Mouse (Mus musculus) thymus, postnatal 4 days (tissue): ENCODE results near the gene Retreg1.

Experiments
- DNase-seq: peaks from one replicate; pipeline ENCODE4 v3.0.0; 2021

The Retreg1 gene

DNA sequence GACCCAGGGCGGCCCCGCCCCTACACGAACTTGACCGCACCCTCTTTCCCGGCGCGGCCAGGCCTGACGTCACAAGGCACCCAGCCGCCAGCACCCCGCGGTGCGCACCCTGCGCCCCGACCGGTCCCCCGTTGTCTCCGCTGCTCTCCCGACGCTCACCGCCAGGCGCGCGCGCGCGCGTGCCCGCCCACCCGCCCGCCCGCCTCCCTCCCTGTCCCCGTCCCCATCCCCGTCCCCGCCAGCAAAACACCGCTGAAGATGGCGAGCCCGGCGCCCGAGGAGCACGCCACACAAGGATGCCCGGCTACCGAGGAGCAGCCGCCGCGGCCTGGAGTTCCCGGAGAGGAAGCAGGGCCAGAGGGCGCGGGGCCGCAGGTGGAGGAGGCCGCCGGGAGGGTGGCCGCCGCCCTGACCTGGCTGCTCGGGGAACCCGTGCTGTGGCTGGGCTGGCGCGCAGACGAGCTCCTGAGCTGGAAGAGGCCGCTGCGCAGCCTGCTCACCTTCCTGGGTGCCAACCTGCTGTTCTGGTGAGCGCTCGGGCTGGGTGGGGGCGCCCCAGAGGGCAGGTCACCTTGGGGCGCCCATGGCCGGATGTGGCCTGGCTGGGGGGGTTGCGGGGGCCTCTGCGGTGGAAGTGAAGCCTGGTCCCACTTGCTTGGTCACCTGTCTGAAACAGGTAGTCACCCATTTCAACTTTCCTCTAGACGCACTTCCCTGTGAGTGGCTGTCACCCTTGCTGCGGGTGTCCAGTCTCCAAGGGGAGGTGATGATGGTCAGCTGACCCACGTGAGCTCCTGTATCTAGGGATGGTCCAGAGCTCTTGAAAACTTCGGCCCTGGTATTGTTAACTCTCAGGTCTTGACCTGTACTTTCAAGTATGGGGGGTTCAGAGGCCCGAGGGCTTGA, at the start of gene Retreg1:
Gene Retreg1 (plus strand): TSS at position 95 of the 906 bp plus-strand sequence.
- DNase-seq = peak; percentile 90

DNA sequence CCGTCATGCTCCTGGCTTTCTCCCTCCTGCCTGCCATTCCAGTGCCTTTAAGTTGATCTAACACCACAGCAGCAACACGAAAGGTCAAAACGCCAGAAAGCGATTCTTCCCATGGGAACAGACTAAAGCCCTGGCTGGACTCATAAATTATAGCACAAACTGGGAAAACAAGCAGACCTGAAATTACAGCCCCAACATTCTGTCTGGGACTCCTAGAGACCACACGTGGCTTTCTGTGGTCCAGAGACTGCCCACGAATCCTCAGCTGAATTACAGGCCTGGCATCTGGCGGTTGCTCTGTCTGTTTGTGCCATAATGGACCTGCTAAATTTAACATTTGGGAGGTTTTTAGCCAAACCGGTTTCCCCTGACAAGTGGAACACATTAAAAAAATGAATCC, 48.9 kb upstream of the Retreg1 start:
- no peak for DNase-seq

DNA sequence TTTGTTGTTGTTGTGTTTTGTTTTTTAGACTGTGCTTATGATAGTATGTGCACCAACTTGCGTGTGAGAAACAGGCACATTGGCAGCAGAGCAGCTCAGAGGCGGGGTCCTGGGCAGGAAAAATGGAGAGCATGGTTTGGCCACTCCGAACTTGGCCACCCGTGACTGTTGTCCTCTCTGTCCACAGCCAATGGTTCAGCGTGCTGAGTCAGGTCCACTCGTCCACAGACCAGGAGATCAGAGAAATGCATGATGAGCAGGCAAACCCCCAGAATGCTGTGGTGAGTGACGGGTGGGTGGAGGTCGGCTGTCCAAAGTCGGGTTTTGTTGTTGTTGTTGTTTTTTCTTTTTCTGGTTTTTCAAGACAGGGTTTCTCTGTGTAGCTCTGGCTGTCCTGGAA, 47.5 kb upstream of the Retreg1 start:
- no peak for DNase-seq

DNA sequence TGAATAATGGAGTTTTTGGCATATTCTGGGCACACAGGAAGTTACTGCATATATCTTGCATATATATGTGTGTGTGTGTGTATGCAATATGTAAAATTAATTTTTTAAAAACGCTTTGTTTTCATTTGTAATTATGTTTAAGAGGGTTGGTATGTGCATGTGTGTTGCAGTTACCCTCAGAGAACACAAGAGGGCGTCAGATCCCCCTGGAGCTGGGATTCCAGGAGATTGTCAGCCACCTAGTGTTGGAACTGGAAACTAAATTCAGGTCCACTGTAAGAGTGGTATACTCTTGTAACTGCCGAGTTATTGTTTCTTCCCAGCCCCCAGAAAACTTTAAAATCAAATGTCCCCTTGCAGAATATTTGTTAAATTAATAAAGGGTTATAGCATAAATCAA, 46.6 kb upstream of the Retreg1 start:
- DNase-seq = peak; percentile 51

DNA sequence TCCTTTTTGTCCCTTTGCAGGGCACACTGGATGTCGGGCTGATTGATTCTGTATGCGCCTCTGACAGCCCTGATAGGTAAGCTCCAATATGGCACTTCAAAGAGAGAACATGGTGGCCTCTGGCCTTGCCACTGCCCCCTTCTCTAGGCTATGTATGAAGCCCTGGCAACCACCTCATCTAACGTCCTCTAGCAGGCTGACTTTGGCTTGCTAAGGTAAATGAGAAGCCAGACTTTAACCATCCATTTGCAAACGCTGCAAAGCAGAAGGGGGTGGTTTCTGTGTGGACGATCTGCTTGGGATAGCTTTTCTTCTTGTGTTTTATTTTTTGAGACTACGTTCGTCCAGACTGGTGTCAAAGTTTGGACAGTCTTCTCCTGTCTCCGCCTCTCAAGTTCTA, 45.8 kb upstream of the Retreg1 start:
- no peak for DNase-seq

DNA sequence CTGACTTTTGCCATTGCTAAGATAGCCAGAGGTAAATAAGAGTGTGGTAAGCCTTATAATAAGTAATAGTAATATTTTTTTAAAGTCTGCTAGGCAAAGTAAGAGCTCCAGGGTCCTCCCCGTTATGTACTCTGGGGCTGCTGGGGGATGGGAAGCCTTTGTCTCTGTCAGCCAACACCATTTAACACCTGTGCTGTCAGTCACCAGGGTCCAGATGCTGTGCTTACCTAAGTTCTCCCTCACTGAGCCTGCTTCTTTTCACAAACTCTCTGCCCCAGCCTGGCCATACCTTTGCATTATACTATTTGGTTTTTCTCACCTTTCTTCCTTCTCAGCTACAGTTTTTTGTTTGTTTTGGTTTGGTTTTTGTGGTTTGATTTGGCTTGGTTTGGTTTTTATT, 45.1 kb upstream of the Retreg1 start:
- no peak for DNase-seq

DNA sequence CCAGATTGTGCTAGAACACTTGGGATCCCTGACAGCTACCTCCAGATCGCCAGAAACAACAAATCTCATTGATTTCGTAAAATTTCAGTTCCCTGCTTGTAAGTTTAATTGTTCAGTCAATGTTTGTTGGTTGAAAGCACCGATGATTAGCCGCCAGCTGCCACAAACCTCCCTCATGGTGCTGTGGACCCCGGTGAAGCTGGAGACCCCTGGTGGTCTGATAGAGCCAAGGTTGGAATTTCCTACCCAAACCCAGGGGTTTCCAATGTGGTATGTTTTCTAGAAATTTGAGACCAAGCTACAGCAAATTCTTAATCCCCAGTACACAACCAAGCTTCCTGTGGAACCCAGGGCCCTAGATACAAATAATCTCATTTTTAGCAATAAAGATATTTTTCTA, 41.3 kb upstream of the Retreg1 start:
- DNase-seq = no peak

DNA sequence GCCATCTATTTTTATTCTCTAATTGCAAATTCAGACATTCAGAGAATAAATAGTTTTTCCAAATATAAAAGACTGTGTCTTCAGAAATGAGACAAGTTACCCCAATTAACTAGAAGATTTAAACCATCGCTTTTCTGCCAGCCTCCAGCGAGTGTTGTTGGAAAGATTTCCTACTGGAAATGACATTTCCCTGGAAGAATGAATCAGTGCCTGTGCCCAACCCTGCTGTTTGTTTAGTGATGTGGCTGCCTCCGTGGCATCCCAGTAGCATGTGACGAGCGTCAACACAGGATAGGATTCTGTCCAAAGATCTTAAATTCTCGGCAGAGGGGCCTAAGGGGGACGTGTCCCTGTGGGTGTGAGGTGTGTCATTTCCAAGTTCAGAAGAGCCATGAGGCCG, 40.8 kb upstream of the Retreg1 start:
- DNase-seq = no peak

DNA sequence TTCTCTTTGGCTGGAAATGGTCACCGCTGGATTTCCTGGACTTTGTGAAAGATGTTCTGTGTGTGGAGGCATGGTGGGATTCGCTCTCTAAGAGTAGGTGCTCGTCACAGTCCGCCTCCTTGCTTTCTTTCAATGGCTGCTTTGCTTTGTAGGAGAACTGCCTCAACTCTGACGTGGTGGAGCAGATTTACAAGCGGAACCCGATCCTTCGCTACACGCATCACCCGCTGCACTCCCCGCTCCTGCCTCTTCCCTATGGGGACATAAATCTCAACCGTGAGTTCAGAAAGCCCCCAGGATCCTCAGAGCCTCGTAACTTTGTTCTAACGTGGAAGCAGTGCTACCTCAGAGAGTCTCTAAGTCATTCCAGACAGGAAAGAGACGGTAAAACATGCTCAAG, 39.9 kb upstream of the Retreg1 start:
- no peak for DNase-seq

DNA sequence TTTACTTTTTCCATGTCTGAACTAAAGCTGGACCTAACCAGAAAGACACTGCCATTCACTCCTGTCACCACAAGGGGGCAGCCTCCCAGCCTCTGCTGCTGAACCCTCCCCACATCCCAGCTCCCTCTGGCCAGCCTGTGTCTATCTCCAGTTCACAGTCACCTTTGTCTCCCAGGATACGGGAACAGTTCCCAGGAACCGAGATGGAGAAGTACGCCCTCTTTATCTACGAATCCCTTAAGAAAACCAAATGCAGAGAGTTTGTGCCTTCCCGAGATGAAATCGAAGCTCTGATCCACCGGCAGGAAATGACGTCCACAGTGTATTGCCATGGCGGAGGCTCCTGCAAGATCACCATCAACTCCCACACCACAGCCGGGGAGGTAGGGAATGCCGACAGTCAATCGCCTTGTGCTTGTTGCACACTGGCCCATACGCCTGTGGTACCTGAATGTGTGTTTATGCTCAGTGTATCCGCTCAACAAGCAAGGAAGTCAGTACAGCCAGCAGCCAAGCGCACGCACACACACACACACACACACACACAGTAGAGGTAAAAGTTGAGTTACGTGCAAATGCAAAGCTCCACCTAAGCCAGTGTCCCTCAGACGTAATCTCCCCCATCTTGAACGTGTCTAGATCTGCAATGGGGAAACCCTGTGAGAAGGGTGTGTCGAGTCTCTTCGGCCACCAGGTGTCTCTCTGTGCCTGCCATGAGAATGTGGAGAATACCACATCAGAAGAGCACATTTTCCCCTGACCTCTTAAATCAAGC, 37.5 kb upstream of the Retreg1 start:
- DNase-seq = peak; percentile 84

DNA sequence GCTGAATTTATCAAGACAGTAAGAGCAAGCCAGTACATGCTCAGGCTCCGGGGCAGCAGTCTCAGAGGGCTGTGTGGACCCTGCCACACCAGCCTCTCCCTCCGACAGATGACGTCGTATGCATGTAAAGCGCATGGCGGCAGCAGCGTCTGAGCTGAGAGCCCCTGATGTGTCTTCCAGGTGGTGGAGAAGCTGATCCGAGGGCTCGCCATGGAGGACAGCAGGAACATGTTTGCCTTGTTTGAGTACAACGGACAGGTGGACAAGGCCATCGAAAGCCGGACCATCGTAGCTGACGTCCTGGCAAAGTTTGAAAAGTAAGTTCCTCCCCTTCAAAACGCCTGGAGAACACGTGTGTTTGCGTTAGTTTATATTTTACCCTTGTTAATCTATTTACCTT, 36.6 kb upstream of the Retreg1 start:
- DNase-seq = no peak

DNA sequence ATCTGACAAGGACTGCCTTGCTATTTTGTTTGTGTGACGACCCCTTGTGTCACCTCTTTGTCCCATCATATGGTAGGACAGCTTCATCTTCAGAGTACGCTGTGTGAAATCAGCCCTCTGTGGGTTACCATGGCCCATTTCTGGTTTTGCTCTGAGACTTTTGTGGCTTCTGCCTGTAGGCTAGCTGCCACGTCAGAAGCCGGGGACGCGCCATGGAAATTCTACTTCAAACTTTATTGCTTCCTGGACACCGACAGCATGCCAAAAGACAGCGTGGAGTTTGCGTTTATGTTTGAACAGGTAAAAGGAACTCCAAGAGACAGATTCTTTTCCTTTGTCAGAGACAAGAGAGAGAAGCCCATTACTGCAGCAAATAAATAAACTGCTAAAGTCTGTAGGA, 36.1 kb upstream of the Retreg1 start:
- no peak for DNase-seq

DNA sequence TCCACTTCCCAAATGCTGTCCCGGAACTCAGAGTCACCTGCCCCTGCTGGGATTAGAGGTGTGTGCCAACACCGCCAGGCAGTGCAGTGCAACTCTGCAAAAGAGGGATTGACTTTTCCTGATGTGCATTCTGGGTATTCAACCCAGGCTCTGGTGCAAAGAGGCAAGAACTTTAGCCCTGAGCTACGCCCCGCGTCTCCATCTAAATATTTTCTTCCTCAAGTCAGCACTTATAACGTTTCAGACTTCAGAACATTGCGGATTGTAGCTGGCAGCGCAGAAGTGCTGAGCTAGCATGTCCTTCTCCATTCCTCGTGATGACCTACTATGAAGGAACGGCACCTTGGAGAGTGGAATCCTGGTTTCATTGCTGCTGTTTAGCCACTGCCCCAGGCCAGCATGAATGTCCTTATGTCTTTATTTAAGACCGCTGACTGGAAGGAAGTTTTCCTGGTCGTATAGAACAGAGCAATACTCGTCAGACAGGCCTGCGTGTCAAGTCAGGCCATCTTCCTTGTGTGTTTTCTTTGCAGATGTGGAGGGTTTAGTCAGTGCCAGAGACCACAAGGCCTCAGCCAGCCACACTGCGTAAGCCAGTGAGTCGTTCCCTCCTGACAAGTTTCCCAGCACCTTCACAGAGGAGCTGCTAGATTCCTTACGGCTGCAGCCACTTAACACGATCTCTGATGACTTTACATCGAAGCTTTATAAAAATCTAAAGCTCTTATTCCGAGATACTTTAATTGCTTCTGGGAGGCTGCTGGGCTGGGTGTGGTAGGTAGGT, 34.1 kb upstream of the Retreg1 start:
- no peak for DNase-seq

DNA sequence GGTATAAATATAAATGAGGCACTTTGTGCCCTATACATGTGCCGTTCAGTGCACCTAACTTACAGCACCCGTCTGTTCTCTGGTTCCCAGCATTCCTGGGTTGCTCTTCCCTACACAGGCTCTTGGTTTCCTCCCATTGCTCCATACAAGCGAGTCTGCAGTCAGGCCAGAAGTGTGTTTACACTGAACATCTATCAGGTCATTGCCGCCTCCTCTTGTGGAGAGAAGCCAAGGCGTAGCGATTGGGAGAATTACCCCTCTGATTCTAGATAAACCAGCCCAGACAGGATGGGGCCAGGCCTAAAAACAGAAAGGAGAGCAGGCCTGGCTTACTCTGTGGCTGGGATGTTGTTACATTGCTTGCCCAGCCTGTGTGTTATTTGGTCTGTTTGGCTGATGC, 33.3 kb upstream of the Retreg1 start:
- DNase-seq = no peak

DNA sequence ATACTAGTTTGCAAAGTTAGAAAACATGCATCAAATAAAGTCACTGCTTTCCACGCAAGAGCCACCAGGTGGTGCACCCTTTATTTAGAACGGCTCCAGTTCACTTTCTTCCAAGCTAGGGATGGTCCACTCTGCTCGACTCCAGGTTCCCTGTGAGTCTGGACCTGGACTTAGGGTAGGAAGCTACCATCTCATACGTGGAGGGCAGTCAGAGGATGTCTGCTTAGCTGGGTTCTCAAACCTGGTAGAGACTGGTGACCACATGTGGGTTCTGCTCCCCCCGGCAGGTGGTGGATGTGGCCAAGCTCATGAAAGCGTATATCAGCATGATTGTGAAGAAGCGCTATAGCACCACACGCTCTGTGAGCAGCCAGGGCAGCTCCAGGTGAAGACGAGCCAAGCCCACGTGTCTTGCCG, 31.1 kb upstream of the Retreg1 start:
- DNase-seq = no peak

DNA sequence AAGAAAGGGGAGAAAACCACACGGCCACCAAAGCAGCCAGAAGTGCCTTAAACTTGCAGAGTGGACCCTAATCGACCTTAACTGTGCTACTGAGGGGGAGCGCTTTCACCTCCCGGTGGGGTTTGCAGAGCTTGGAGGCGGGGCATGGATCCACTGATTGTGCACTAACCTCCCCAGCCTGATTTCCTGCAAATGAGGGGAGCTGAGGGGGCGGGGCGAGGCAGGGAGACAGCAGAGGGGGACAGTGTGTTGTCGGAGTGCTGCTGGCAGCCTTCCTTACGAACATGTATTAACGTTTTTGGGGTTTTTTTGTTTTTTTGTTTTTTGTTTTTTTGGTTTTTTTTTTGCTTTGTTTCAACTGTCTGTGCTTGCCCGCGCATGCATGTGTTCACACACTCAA, 30.5 kb upstream of the Retreg1 start:
- peak; percentile 63 for DNase-seq

DNA sequence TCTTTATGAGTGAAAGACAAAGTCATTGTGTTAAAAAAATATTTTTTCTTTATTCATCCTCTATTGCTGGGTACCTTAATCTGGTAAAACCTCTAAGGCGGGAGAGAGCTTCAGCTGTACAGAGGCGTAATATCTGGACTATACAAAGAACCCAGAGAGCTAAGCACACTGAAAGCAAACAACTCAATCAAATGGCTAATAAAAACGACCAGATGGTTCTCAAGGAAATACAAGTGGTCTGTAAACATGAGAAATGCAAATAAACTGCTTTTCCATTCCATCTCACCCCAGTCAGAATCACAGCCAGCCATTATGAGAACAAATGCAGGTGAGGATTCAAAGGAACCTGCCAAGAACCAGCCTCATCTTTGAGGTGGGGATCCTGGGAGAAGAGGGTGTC, 28.4 kb upstream of the Retreg1 start:
- DNase-seq = no peak

DNA sequence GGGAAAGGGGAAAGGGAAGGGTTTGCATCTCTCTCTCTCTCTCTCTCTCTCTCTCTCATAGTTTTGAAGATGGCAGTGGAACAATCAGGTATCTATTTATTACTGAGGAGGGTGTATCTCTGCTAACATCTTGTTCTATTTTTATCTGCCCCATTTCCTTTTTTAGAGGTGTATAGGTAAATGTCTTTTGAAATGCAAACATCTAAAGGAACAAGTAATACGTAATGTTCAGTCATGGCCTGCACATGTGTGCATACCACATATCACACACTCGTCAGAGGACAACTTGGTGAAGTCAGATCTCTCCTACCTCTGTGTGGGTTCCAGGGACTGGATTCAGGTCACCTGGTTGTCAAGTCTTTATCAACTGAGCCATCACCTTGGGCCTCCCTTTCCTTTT, 25.8 kb upstream of the Retreg1 start:
- no peak for DNase-seq

DNA sequence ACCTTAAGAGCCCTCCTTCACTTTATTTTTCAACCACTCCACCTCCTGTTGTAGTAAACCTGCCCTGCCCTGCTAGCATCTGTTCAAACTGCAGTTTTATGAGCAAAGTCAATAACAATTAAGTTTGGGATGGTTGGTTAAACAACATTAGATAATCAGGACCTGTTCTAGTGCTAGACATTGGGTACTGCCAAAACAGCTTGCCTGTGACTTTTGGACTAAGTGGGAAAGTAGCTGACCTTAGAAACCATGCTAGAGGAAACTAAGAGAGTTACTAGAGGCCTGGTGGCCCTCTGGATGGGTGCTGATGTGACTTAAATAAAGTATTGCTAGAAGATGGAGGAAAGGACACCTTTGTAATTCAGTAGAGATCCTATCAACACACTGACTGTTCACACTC, 21.0 kb upstream of the Retreg1 start:
- no peak for DNase-seq

DNA sequence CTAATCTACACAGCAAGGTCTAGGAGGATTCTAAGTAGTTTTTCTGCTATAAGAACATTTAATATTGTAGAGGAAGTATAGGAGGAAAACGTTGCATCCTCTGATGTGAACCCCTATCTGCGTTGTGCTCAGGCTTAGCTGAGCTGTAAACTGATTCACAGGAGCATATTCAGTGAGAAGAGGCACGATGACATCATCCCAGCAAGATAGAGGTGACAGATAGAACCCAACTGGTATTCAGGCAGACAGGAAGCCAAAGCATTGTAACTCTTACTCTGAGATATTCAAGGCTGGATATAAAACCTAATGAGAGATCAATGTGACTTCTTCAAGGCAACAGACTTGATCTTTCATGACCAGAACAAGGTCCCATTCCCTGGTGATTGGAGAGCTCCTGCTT, 20.3 kb upstream of the Retreg1 start:
- DNase-seq = no peak

DNA sequence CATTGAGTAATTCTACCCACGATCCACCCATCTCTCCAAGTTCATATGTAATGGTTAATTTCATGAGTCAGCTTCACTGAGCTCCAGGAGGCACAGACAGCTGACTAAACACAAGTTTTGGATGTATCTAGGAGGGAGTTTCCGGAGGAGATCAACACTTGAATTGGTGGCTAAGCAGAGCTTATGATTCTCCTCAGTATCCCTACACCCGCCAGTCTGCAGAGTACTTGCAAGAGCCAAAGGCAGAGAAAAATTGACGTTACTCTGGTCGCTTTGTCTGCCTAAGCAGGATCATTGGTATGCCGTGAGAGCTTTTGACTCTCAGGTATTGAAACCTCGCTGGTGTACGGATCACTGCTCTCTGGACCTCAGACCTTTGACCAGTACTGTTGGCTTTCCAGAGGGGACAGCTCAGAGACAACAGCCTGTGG, 16.4 kb upstream of the Retreg1 start:
- DNase-seq = no peak

DNA sequence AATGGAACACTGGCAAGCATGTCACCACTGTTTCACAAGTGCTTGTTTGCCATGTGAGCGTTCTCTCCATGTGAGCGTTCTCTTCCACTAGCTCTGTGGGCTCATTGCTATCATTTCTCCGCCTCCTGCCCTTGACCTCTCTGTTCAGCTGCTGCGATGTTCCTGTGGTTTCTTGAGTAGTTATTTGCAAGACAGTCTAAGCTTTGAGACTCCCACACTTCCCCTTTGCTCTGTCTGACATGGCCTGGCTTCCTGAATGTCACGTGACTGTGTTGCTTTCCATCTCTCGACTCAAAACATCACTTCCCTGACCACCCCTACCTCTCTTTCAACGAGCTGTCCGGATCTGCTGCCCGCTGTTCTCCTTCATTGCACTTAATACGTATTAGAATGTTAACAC, 14.5 kb upstream of the Retreg1 start:
- DNase-seq = no peak

DNA sequence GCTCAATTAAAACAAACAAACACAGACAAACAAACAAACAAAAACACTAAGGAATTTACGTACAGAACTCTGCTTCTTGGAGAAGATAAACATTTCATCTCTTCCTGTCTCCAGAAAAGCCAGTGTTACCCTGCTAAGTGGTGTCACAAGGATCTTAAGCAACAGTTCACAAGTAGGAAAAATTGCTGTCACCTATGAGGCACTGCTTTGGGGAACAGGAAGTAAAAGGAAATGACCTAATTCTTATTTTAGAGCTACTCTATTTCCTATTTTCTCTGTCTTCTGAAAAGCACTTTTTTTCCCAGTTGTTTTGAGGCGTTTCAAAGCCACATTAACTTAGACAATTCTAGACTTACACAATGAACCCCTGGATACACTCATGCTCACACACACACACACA, 12.6 kb upstream of the Retreg1 start:
- no peak for DNase-seq
